Comparison of ENCODE assay signal across 22 mouse cellular contexts in genomic region chr17:68640187-68640586, GRCm38 (mm10).
DNase-seq lines count a peak whose midpoint lies in the region; ATAC-seq and TF ChIP-seq lines count a peak whose summit lies in the region.
"Had no signal": no experiment of that assay in that cellular context is flagged by ENCODE, and none has a peak within 500 bp of the region (broad histone marks: within the 10 kb centered on the region; RNA-seq: fewer than 3 reads in every experiment).

No protein-coding gene starts in this region.

- H3K27me3 ChIP-seq in heart, postnatal 0 days (ENCODE audit: control insufficient read depth, insufficient read depth, low read length), result no peaks in the 10 kb centered on the region
- H3K27me3 ChIP-seq: embryonic facial prominence, embryonic 13.5 days; forebrain, embryonic 13.5 days; heart, embryonic 13.5 days; hindbrain, embryonic 13.5 days; limb, embryonic 12.5 days; lung, embryonic 15.5 days; neural tube, embryonic 15.5 days had no signal

- no peak for ATAC-seq in heart, postnatal 0 days (ENCODE audit: insufficient read depth, low read depth)
- ATAC-seq: forebrain, embryonic 13.5 days had no signal

- no peak overlapping the region for H3K4me2 ChIP-seq in heart, postnatal 0 days (ENCODE audit: low read depth, low read length)
- H3K4me2 ChIP-seq: embryonic facial prominence, embryonic 13.5 days; forebrain, embryonic 13.5 days; heart, embryonic 13.5 days; hindbrain, embryonic 13.5 days; limb, embryonic 12.5 days; liver, embryonic 11.5 days; lung, embryonic 15.5 days; midbrain, embryonic 11.5 days; neural tube, embryonic 15.5 days had no signal

- TF ChIP-seq POLR2A in brain, embryonic 14.5 days (IDR thresholded peaks at IDR 0.05; ENCODE audit: borderline replicate concordance, extremely low read depth, insufficient read depth, insufficient read length, poor library complexity, severe bottlenecking), result no peak

- H3K36me3 ChIP-seq in heart, postnatal 0 days (replicated peaks; ENCODE audit: control insufficient read depth, insufficient read depth, low read length), result no peaks in the 10 kb centered on the region
- H3K36me3 ChIP-seq: embryonic facial prominence, embryonic 13.5 days; heart, embryonic 13.5 days; hindbrain, embryonic 13.5 days; limb, embryonic 12.5 days; lung, embryonic 15.5 days; neural tube, embryonic 15.5 days had no signal

- H3K9me3 ChIP-seq in heart, postnatal 0 days (replicated peaks; ENCODE audit: control insufficient read depth, low read length), result no peaks in the 10 kb centered on the region
- H3K9me3 ChIP-seq: embryonic facial prominence, embryonic 13.5 days; forebrain, embryonic 13.5 days; heart, embryonic 13.5 days; hindbrain, embryonic 13.5 days; limb, embryonic 12.5 days; lung, embryonic 15.5 days; neural tube, embryonic 15.5 days had no signal

- no peak overlapping the region for H3K27ac ChIP-seq in heart, postnatal 0 days (ENCODE audit: low read depth)
- no peak overlapping the region for H3K27ac ChIP-seq in left cerebral cortex, adult 2 months
- H3K27ac ChIP-seq: embryonic facial prominence, embryonic 13.5 days; forebrain, embryonic 13.5 days; heart, embryonic 13.5 days; hindbrain, embryonic 13.5 days; limb, embryonic 12.5 days; lung, embryonic 15.5 days; macrophage; neural tube, embryonic 15.5 days had no signal

- no peak overlapping the region for H3K4me3 ChIP-seq in heart, postnatal 0 days (ENCODE audit: low read depth, low read length)
- no peak overlapping the region for H3K4me3 ChIP-seq in left cerebral cortex, adult 2 months
- H3K4me3 ChIP-seq: embryonic facial prominence, embryonic 13.5 days; erythroblast, embryonic 14.5 days; forebrain, embryonic 13.5 days; heart, embryonic 13.5 days; hindbrain, embryonic 13.5 days; limb, embryonic 12.5 days; lung, embryonic 15.5 days; neural tube, embryonic 15.5 days had no signal

- no peak for TF ChIP-seq EP300 in heart, postnatal 0 days (IDR thresholded peaks at IDR 0.05; ENCODE audit: low read depth)

- H3K4me1 ChIP-seq in heart, postnatal 0 days (ENCODE audit: control insufficient read depth, insufficient read depth), result no peaks in the 10 kb centered on the region
- H3K4me1 ChIP-seq: embryonic facial prominence, embryonic 13.5 days; forebrain, embryonic 13.5 days; heart, embryonic 13.5 days; hindbrain, embryonic 13.5 days; limb, embryonic 12.5 days; lung, embryonic 15.5 days had no signal

- intact Hi-C loops in heart, postnatal 25 days (cut with DNase I), result no loop called here
- intact Hi-C loops in left cerebral cortex, adult 2 months (cut with DNase I), result loop anchor here (5.0 kb wide), 1 partner anchor 293 kb away; no protein-coding TSS in a partner anchor
- intact Hi-C loops in left cerebral cortex, postnatal 10 days (cut with DNase I), result loop anchor here (5.0 kb wide), 1 partner anchor 197 kb away; no protein-coding TSS in a partner anchor

- 69% methylated on average over 6 of the region's 6 CpGs for WGBS in heart, postnatal 0 days

- no peak for DNase-seq in heart, postnatal 0 days (ENCODE audit: low spot score)
- DNase-seq in heart, postnatal 25 days (ENCODE audit: low spot score), result no peak
- no peak for DNase-seq in left cerebral cortex, adult 2 months (ENCODE audit: extremely low spot score in 1 of 2, low spot score in 2 of 2)
- no peak for DNase-seq in left cerebral cortex, postnatal 10 days (ENCODE audit: extremely low spot score in 1 of 2, low spot score in 2 of 2)
- peak; percentile 9 for DNase-seq in R1 (ENCODE audit: low read depth, low spot score)
- DNase-seq in brain, embryonic 14.5 days (ENCODE audit: low read depth), result no peak
- no peak for DNase-seq in gastrocnemius, adult 8-10 months (ENCODE audit: low spot score in 2 of 2)
- DNase-seq: adrenal gland, postnatal 14 days; embryo, embryonic 11 days; heart, adult 11 months; heart, postnatal 36 days had no signal

- peak; percentile 24 for TF ChIP-seq CTCF in heart, postnatal 0 days (IDR thresholded peaks at IDR 0.05; ENCODE audit: low read depth)
- TF ChIP-seq CTCF in left cerebral cortex, adult 2 months (IDR thresholded peaks at IDR 0.05), result peak; percentile 5
- TF ChIP-seq CTCF in brain, embryonic 14.5 days (IDR thresholded peaks at IDR 0.05; ENCODE audit: borderline replicate concordance, extremely low read depth, insufficient read depth, insufficient read length), result peak; percentile 20; the same call in 1 of the 2 replicates

- H3K9ac ChIP-seq in heart, postnatal 0 days (replicated peaks; ENCODE audit: low read depth, low read length), result no peak overlapping the region
- H3K9ac ChIP-seq: embryonic facial prominence, embryonic 13.5 days; forebrain, embryonic 13.5 days; heart, embryonic 13.5 days; hindbrain, embryonic 13.5 days; limb, embryonic 12.5 days; lung, embryonic 15.5 days; neural tube, embryonic 15.5 days had no signal
